Mouse (Mus musculus) G1E (cell line): ENCODE measurements around the gene Plb1.

Experiments used
- CTCF ChIP-seq: IDR thresholded peaks from 2 replicates; pipeline ENCODE4 v1.5.1; 2012; ENCODE audit warnings: low read depth, low read length, inconsistent platforms, mixed read lengths
- GATA1 ChIP-seq: IDR thresholded peaks from 2 replicates; pipeline ENCODE4 v1.6.1; 2012; ENCODE audit warnings: borderline replicate concordance, low read length, inconsistent platforms, mixed read lengths
- GATA2 ChIP-seq: IDR thresholded peaks from 2 replicates; pipeline ENCODE4 v1.6.1; 2012; ENCODE audit warnings: low read depth, low read length, inconsistent platforms, borderline replicate concordance
- POLR2AphosphoS5 ChIP-seq: IDR thresholded peaks from 2 replicates; pipeline ENCODE4 v1.6.1; 2012; ENCODE audit warnings: low read depth, low read length, inconsistent platforms; ENCODE audit not compliant: insufficient replicate concordance
- TAL1 ChIP-seq: conservative IDR thresholded peaks from 2 replicates; pipeline ENCODE4 v1.6.1; 2012; ENCODE audit warnings: low read depth, low read length, inconsistent platforms, mixed read lengths

GRCm38 (mm10) chr5:32194236-32194635, 38.3 kb upstream of the Plb1 start:
- no peak for TF ChIP-seq CTCF
- no peak for TF ChIP-seq POLR2AphosphoS5
- TF ChIP-seq GATA1: no peak
- no peak for TF ChIP-seq TAL1
- no peak for TF ChIP-seq GATA2
